Mouse (Mus musculus): ENCODE data around the gene Hdac4.

Hdac4 gene

GRCm38 (mm10) chr1:92100371-92100891, 95.1 kb downstream of the Hdac4 start:
- DNase-seq (ENCODE audit: low read depth, low spot score), result no peak

- DNase-seq (ENCODE audit: low read depth, low spot score), result no peak
These were observed 95.5 kb downstream of the Hdac4 start for GRCm38 (mm10) chr1:92099964-92100363.

- no peak for DNase-seq (ENCODE audit: low read depth, low spot score)
These were observed 96.0 kb downstream of the Hdac4 start for GRCm38 (mm10) chr1:92099502-92099901.

- DNase-seq (ENCODE audit: low read depth, low spot score), result no peak
These were observed 97.0 kb downstream of the Hdac4 start for GRCm38 (mm10) chr1:92098456-92098855.

GRCm38 (mm10) chr1:92096991-92097525, 98.4 kb downstream of the Hdac4 start:
- DNase-seq (ENCODE audit: low read depth, low spot score), result no peak

GRCm38 (mm10) chr1:92092286-92092685, 103.2 kb downstream of the Hdac4 start:
- DNase-seq (ENCODE audit: low read depth, low spot score), result no peak

GRCm38 (mm10) chr1:92087821-92088220, 107.7 kb downstream of the Hdac4 start:
- DNase-seq (ENCODE audit: low read depth, low spot score), result no peak

GRCm38 (mm10) chr1:92087343-92087742, 108.2 kb downstream of the Hdac4 start:
- no peak for DNase-seq (ENCODE audit: low read depth, low spot score)

- DNase-seq (ENCODE audit: low read depth, low spot score), result no peak
These were observed 108.7 kb downstream of the Hdac4 start for GRCm38 (mm10) chr1:92086841-92087240.

- no peak for DNase-seq (ENCODE audit: low read depth, low spot score)
These were observed 109.2 kb downstream of the Hdac4 start for GRCm38 (mm10) chr1:92086277-92086813.

- no peak for DNase-seq (ENCODE audit: low read depth, low spot score)
These were observed 110.8 kb downstream of the Hdac4 start for GRCm38 (mm10) chr1:92084738-92085137.

GRCm38 (mm10) chr1:92084004-92084403, 111.5 kb downstream of the Hdac4 start:
- DNase-seq (ENCODE audit: low read depth, low spot score), result no peak

GRCm38 (mm10) chr1:92082837-92083541, 112.5 kb downstream of the Hdac4 start:
- no peak for DNase-seq (ENCODE audit: low read depth, low spot score)

- DNase-seq (ENCODE audit: low read depth, low spot score), result no peak
These were observed 113.2 kb downstream of the Hdac4 start for GRCm38 (mm10) chr1:92082156-92082836.

GRCm38 (mm10) chr1:92079982-92080537, 115.4 kb downstream of the Hdac4 start:
- no peak for DNase-seq (ENCODE audit: low read depth, low spot score)

- no peak for DNase-seq (ENCODE audit: low read depth, low spot score)
These were observed 120.2 kb downstream of the Hdac4 start for GRCm38 (mm10) chr1:92075312-92075711.

GRCm38 (mm10) chr1:92074655-92075054, 120.8 kb downstream of the Hdac4 start:
- no peak for DNase-seq (ENCODE audit: low read depth, low spot score)

- DNase-seq (ENCODE audit: low read depth, low spot score), result no peak
These were observed 125.4 kb downstream of the Hdac4 start for GRCm38 (mm10) chr1:92069932-92070677.

GRCm38 (mm10) chr1:92069464-92069863, 126.0 kb downstream of the Hdac4 start:
- no peak for DNase-seq (ENCODE audit: low read depth, low spot score)

- no peak for DNase-seq (ENCODE audit: low read depth, low spot score)
These were observed 131.2 kb downstream of the Hdac4 start for GRCm38 (mm10) chr1:92064307-92064706.

GRCm38 (mm10) chr1:92063271-92063670, 132.2 kb downstream of the Hdac4 start:
- DNase-seq (ENCODE audit: low read depth, low spot score), result no peak
